Mouse (Mus musculus) embryonic facial prominence, embryonic 10.5 days (tissue): ENCODE data around the gene Syn2. TPM values are rescaled to one million over a fixed set of nuclear protein-coding genes. Genes with fewer than 3 reads are reported as not detected.

Source experiments
- DNase-seq: peaks from one replicate; pipeline ENCODE4 v3.0.0-alpha.2; 2017; ENCODE audit warnings: low spot score
- H3K27ac ChIP-seq: fragments of 300-500 bp; sonication (generic); replicated peaks from 2 replicates; pipeline ENCODE4 v1.5.1; 2016; ENCODE audit warnings: mild to moderate bottlenecking
- H3K27me3 ChIP-seq: fragments of 300-500 bp; sonication (generic); replicated peaks from 2 replicates; pipeline ENCODE4 v1.6.1; 2016; ENCODE audit warnings: low read depth, mild to moderate bottlenecking; ENCODE audit not compliant: poor library complexity, severe bottlenecking
- H3K36me3 ChIP-seq: fragments of 300-500 bp; sonication (generic); replicated peaks from 2 replicates; pipeline ENCODE4 v1.6.1; 2016; ENCODE audit warnings: mild to moderate bottlenecking, moderate library complexity
- H3K4me1 ChIP-seq: fragments of 300-500 bp; sonication (generic); 2 replicates; pipeline ENCODE4 v1.6.1; 2016
- H3K4me3 ChIP-seq: fragments of 300-500 bp; sonication (generic); 2 replicates; pipeline ENCODE4 v1.5.1; 2016; ENCODE audit warnings: mild to moderate bottlenecking, moderate library complexity
- H3K9me3 ChIP-seq: fragments of 300-500 bp; sonication (generic); 2 replicates; pipeline ENCODE4 v1.6.1; 2016; ENCODE audit warnings: mild to moderate bottlenecking
- WGBS: fragments of 180-500 bp; shearing (Covaris S2); methylation state at CpG from one replicate; pipeline ENCODE4 v1.1.7; 2016; 5-methylcytosine and 5-hydroxymethylcytosine counted together
- polyA plus RNA-seq: library from polyadenylated mRNA; unstranded; fragments of >200 nt; fragmentation: Nextera tagmentation; extraction: Ambion mirVana; gene quantifications from 2 replicates; pipeline ENCODE4 v1.2.1, GENCODE M21; 2016

Gene Syn2
- polyA plus RNA-seq, 1 experiment from 2014 or later = 2.5 TPM

DNA sequence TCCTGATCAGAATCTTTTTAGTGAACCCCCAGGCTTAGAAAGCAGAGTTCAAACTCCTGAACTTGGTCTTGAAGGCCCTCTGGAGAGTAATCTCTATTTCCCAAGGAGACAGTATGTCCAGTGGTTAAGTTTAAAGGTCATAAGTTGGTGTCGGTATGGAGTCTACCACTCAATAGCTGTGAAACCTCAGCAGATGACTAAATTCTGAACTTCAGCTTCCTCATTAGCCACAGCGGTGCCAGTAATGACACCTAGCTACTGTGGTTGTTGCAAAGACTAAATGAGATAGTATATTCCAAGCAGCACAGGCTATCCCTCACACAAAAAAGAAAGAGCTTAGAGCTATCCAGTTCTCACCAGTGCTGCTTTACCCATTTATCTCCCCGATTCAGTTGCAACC is 153.5 kb downstream of the Syn2 start:
- Histone ChIP-seq H3K36me3 (no peaks in the 10 kb centered on the region), H3K4me3 (no peak overlapping the region), H3K9me3 (no peaks in the 10 kb centered on the region), H3K27me3 (no peaks in the 10 kb centered on the region), H3K27ac (no peak overlapping the region), H3K4me1 (peaks cover 3% of the 10 kb centered on the region)
- DNase-seq = no peak
- 88% methylated on average over 3 of the region's 3 CpGs for WGBS

DNA sequence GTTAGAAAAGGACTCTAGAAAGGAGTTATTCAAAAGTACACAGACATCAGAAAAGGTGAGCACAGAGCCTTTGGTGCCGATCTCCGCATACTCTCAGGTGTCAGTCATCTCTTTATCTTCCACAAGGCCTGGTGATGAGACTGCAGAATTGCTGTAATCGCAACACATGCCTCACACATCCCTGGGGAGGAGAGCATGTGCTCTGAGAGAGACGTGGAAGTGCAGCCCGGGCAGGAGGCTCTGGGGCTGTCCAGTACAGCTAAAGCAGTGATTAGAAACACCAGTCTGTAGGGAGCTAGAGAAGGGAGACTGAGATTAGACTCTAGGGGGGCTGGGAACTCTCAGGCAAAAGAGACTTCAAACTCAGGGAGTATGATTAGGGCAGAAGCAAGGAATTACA is 155.9 kb downstream of the Syn2 start:
- Histone ChIP-seq H3K36me3 (no peaks in the 10 kb centered on the region), H3K4me1 (peaks cover 3% of the 10 kb centered on the region), H3K4me3 (no peak overlapping the region), H3K27me3 (no peaks in the 10 kb centered on the region), H3K27ac (no peak overlapping the region), H3K9me3 (no peaks in the 10 kb centered on the region)
- 66% methylated on average over 5 of the region's 5 CpGs for WGBS
- DNase-seq = no peak

DNA sequence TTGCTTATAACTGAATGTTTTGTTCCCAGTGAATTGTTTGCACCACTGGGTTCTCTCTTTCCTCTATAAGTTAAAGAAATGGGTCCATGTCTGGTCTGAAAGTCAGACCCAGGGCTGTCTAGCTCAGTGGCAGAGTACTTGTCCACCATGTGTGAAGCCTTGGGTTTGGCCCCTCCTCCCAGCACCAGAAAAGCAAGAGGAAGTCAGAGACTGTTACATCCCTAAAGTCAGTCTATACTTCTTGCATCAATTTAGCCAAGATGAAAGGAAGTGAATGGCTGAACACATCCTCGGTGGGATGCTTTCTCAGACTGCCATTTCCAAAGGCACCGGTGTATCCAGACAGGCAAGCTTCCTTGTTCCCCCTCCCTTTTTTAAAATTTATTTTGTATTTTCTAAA is 156.4 kb downstream of the Syn2 start:
- H3K4me1 ChIP-seq = peaks cover 3% of the 10 kb centered on the region
- H3K36me3 ChIP-seq = no peaks in the 10 kb centered on the region
- no peaks in the 10 kb centered on the region for H3K9me3 ChIP-seq
- no peaks in the 10 kb centered on the region for H3K27me3 ChIP-seq
- WGBS = 84% methylated on average over 2 of the region's 2 CpGs
- no peak overlapping the region for H3K27ac ChIP-seq
- no peak for DNase-seq
- H3K4me3 ChIP-seq = no peak overlapping the region

DNA sequence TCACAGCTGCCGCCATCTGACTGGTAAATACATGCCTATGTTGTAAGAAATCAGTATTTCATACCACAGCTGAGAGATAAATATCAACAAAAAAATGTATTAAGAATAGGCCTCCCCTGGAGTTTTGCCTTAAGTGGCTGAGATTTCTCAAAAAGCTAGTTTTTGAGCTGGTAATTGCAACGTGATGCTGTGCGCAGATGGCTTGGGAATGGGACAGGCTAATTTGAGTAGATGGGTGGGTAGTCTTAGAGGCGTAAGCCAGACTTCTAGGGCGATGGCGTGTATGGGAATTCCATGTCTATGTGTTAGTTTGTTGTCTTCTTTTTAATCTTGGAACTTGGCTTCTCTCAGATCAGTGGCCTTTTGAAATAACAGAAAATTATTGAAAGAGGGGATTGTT is 157.1 kb downstream of the Syn2 start:
- Histone ChIP-seq H3K9me3 (no peaks in the 10 kb centered on the region), H3K27ac (no peak overlapping the region), H3K27me3 (no peaks in the 10 kb centered on the region), H3K4me1 (peaks cover 3% of the 10 kb centered on the region), H3K36me3 (no peaks in the 10 kb centered on the region), H3K4me3 (no peak overlapping the region)
- DNase-seq = no peak
- WGBS = 90% methylated on average over 6 of the region's 6 CpGs

DNA sequence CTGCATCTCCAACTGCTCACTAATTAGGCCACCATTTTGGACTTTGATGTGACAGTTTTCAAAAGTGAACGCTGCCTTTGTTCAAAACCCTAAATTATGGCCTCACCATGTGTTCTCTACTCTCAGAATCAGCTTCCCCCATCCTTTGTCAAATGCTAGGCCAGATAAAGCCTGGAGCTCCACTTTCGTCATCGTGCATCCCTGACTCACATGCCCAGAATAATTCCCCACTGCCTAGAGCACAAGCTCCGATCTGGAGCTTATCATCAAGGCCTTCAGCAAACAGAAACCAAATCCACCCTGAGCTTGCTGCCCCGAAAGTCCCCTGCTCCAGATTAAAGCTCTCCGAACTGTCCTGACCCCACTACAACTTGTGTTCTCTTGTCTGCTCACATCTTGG is 157.9 kb downstream of the Syn2 start:
- H3K27me3 ChIP-seq = no peaks in the 10 kb centered on the region
- no peaks in the 10 kb centered on the region for H3K36me3 ChIP-seq
- no peaks in the 10 kb centered on the region for H3K9me3 ChIP-seq
- H3K4me3 ChIP-seq = no peak overlapping the region
- 73% methylated on average over 6 of the region's 6 CpGs for WGBS
- no peak overlapping the region for H3K27ac ChIP-seq
- peaks cover 3% of the 10 kb centered on the region for H3K4me1 ChIP-seq
- no peak for DNase-seq

DNA sequence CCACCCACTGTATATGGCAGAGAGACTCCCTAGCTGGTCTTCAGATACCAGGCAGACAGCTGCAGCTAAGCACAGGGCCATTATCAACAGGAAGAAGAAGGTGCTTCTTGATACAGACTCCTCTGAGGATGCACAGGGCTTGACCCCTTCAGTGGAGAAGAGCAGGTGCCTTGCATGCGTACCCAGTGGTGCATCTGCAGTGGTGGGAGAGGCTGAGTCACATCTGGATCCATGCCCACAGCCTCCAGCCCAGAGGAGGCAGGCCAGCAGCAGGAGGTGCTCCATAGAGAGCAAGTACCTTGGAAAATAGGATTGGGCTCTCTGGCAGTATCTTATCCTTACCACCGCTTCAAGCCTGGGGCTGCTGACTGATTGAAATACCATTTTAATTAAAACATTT is 159.2 kb downstream of the Syn2 start:
- no peak for DNase-seq
- Histone ChIP-seq H3K9me3 (no peaks in the 10 kb centered on the region), H3K27me3 (no peaks in the 10 kb centered on the region), H3K27ac (no peak overlapping the region), H3K36me3 (no peaks in the 10 kb centered on the region), H3K4me1 (peaks cover 3% of the 10 kb centered on the region), H3K4me3 (no peak overlapping the region)
- WGBS = 87% methylated on average over 2 of the region's 2 CpGs

DNA sequence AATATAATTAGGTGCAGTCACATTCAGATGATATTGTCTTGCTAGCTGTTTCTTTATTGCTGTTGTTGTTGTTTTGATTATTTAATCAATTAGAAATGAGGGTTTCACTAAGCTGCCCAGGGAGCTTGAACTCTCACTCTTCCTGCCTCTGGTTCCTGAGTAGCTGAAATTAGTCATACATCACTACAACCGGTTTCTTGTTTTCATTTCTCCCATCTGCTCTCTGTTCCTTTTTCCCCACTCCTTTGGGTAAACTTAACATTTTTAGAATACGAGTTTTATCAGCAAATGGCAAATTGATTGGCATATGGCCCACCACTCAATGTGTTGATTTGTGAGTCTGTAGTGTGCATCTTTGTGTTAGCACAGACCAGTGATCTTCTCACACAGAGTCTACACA is 172.4 kb downstream of the Syn2 start:
- WGBS = 79% methylated on average over 2 of the region's 2 CpGs
- Histone ChIP-seq H3K4me3 (no peak overlapping the region), H3K27me3 (no peaks in the 10 kb centered on the region), H3K27ac (no peak overlapping the region), H3K36me3 (no peaks in the 10 kb centered on the region), H3K4me1 (no peaks in the 10 kb centered on the region), H3K9me3 (no peaks in the 10 kb centered on the region)
- no peak for DNase-seq

DNA sequence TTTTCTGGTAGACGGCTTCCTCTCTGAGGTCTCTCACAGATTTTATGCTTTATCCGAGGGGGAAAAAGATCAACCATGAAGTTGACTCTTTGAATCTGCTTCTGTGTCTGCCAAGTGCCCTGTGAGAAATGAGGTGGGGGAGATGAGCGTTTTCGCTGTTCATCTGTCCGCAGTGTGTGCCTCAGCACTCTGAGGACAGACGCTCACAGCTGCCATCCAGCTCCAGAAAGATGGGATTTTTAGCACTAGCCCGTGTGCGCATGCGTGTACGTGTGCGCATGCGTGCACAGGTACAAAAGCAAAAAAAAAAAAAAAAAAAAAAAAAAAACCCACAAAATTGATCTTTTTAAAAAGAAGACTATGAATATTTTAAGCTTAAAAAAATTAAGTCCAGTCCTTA is 178.1 kb downstream of the Syn2 start:
- Histone ChIP-seq H3K27me3 (no peaks in the 10 kb centered on the region), H3K4me1 (no peaks in the 10 kb centered on the region), H3K36me3 (no peaks in the 10 kb centered on the region), H3K9me3 (no peaks in the 10 kb centered on the region), H3K4me3 (no peak overlapping the region), H3K27ac (no peak overlapping the region)
- 86% methylated on average over 12 of the region's 12 CpGs for WGBS
- DNase-seq = no peak

DNA sequence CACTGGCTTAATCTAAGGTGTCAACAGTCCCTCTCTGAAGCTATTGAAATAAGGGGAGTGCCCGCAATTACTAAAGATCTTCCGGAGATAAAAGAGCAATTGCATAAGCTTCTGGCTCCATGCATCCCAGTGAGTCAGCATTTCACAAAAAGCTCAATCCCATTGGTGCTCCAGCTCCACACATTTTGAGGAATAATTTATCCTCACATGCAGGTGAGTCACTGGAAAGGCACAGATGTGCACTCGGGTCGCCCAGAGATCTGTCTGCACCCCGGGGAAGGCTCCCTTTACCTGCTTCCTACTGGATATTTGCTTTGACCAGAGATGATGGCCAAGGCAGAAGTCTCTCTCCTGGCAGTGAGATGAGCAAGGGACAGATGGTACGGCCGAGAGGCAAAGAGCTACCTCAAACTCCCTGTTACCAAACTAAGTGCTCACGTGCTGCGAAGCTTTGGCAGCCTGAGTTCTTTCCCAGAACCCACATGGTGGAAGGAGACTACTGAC is 178.6 kb downstream of the Syn2 start:
- Histone ChIP-seq H3K4me1 (no peaks in the 10 kb centered on the region), H3K27ac (no peak overlapping the region), H3K9me3 (no peaks in the 10 kb centered on the region), H3K36me3 (no peaks in the 10 kb centered on the region), H3K4me3 (no peak overlapping the region), H3K27me3 (no peaks in the 10 kb centered on the region)
- DNase-seq = no peak
- 82% methylated on average over 9 of the region's 9 CpGs for WGBS

DNA sequence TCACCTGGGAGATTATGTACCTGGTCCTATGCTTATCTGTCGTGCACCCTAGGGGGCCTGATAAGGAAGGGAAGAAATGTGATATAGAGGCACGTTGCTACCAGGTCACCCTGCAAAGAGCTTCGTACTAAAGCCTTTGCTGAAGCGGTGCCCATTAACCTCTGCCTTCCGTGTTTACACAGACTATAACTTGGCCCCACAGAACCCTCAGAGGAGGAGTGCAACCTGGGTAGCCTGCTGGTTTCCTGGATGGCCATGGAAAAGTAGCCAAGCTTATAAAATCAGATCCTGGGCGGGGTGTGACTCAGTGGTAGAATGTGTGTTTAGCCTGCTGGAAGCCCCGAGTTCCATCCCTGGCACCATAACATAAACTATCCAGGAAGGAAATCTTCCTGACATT is 179.2 kb downstream of the Syn2 start:
- no peaks in the 10 kb centered on the region for H3K4me1 ChIP-seq
- no peak overlapping the region for H3K4me3 ChIP-seq
- H3K27me3 ChIP-seq = no peaks in the 10 kb centered on the region
- 79% methylated on average over 7 of the region's 7 CpGs for WGBS
- H3K9me3 ChIP-seq = no peaks in the 10 kb centered on the region
- H3K36me3 ChIP-seq = no peaks in the 10 kb centered on the region
- no peak for DNase-seq
- no peak overlapping the region for H3K27ac ChIP-seq

DNA sequence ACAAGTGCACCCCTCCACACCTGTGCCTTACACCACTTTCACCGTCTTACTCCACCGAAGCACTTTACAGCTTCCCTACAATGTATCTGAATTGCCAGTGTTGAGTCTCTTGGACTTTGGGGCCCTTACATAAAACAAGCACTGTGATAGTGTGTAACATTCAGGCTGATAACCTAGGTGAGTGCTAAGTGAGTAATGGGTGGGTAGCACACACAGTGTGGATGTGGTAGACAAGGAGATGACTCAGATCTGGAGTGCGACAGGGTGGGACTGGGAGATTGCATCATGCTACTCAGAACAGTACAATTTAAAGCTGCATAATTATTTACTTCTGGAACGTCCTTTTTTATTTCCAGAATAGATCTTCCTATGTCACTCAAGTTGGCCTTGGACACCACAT is 181.1 kb downstream of the Syn2 start:
- Histone ChIP-seq H3K4me1 (no peaks in the 10 kb centered on the region), H3K27ac (no peak overlapping the region), H3K27me3 (no peaks in the 10 kb centered on the region), H3K9me3 (no peaks in the 10 kb centered on the region), H3K36me3 (no peaks in the 10 kb centered on the region), H3K4me3 (no peak overlapping the region)
- WGBS = 92% methylated on average over 4 of the region's 4 CpGs
- no peak for DNase-seq

DNA sequence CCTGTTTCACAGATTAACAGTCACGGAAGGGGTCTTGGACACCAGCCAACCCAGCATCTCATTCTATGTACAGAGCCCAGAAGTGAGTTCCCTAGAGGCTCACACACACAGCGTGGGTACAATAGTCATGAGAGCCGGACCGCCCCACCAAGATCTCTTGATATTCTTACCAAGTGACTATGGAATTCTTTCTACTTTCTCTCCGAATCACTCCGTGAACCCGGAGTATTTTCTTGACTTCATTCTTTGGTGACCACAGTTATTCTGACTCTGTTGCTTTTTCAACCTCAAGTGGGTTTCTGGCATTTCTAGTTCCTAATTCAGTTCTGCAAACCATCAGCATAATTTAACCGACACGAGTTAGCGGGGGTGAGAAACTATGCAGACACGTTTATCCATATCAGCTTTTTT is 182.1 kb downstream of the Syn2 start:
- H3K4me1 ChIP-seq = no peaks in the 10 kb centered on the region
- no peak overlapping the region for H3K4me3 ChIP-seq
- no peaks in the 10 kb centered on the region for H3K9me3 ChIP-seq
- no peaks in the 10 kb centered on the region for H3K36me3 ChIP-seq
- WGBS = 92% methylated on average over 11 of the region's 11 CpGs
- H3K27me3 ChIP-seq = no peaks in the 10 kb centered on the region
- DNase-seq = no peak
- H3K27ac ChIP-seq = no peak overlapping the region

DNA sequence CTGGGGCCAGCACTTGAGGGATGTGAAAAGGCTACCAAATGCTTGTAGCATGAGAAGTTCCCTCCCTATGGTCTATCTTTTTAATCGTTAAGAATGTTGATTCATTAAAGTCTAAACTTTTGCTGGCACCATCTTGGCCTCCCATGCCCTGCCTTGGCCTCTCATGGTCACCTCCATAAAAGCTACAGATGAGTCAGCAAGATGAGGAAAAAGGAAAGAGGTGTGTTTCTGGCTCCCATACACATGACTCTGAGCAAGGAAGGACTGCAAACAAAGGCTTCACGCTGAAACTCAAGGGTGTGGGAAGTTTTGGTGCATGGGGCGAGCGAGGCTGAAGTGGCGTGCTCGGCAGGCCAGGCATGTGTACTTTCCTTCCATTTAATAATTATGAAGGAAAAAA is 184.1 kb downstream of the Syn2 start:
- DNase-seq = no peak
- WGBS = 92% methylated on average over 6 of the region's 6 CpGs
- Histone ChIP-seq H3K9me3 (no peaks in the 10 kb centered on the region), H3K27me3 (no peaks in the 10 kb centered on the region), H3K4me3 (no peak overlapping the region), H3K27ac (no peak overlapping the region), H3K36me3 (no peaks in the 10 kb centered on the region), H3K4me1 (no peaks in the 10 kb centered on the region)

DNA sequence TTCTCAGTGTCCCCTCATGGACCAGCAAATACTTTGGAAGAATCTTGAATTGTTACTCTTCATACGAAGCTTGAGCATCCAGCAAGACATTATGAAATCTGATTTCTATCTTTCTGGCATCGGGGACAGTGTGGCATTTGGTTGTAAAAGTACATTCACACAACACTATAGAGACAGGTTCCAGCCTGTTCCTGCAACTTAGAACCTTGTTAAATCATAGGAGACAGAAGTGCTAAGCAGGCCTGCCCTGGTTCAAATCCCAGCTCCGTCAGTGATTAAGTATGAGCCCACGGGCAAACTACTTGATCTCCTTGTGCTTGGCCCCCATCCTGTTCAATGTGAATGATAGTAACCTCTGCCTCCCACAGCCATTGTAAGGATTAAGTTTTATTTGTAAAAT is 185.0 kb downstream of the Syn2 start:
- Histone ChIP-seq H3K27ac (no peak overlapping the region), H3K9me3 (no peaks in the 10 kb centered on the region), H3K4me1 (no peaks in the 10 kb centered on the region), H3K36me3 (no peaks in the 10 kb centered on the region), H3K27me3 (no peaks in the 10 kb centered on the region), H3K4me3 (no peak overlapping the region)
- no peak for DNase-seq
- WGBS = 91% methylated on average over 4 of the region's 4 CpGs
